Mouse (Mus musculus) Patski (cell line): ENCODE results near the gene Csrnp2. TPM values are rescaled to one million over a fixed set of nuclear protein-coding genes. Genes with fewer than 3 reads are reported as not detected.
"Not testable (repeated sequence)": the region's sequence is repeated elsewhere in the genome, so short reads cannot be mapped to it uniquely, and the experiment has no call there.

ENCODE experiments used
- ATAC-seq: fragments of 100-300 bp; one replicate; pipeline ENCODE4 v1.8.0; 2021
- CTCF ChIA-PET: fragments of 350-600 bp; sonication (Branson Sonifier 250); formaldehyde crosslinking; loops from one replicate; lab custom pipeline; 2022; ENCODE audit warnings: inconsistent platforms; lab: Charles Lee
- POLR2A ChIA-PET: fragments of 350-600 bp; sonication (Branson Sonifier 250); formaldehyde crosslinking; loops from one replicate; lab custom pipeline; 2022; ENCODE audit warnings: antibody characterized with exemption, inconsistent platforms; lab: Charles Lee
- DNase-seq: peaks from one replicate; pipeline ENCODE4 v3.0.0-alpha.2; 2011; ENCODE audit warnings: low read depth, low spot score
- H3K27me3 ChIP-seq: fragments of 371-371 bp; one replicate; pipeline ENCODE4 v1.5.1; 2021
- CTCF ChIP-seq: fragments of 100-300 bp; IDR thresholded peaks from one replicate; pipeline ENCODE4 v1.5.1; 2021
- in situ Hi-C: fragments of 300-500 bp; cut with MboI; formaldehyde crosslinking; loops from 3 replicates; pipeline ENCODE4 v1.11.1; 2018; ENCODE audit warnings: low pct_unique_long_range_greater_than_20kb, mixed read lengths
- polyA plus RNA-seq: library from polyadenylated mRNA; unstranded; gene quantifications from one replicate; pipeline ENCODE4 v1.2.3, GENCODE M21; 2021

Gene Csrnp2
- polyA plus RNA-seq, result 13.7 TPM

DNA sequence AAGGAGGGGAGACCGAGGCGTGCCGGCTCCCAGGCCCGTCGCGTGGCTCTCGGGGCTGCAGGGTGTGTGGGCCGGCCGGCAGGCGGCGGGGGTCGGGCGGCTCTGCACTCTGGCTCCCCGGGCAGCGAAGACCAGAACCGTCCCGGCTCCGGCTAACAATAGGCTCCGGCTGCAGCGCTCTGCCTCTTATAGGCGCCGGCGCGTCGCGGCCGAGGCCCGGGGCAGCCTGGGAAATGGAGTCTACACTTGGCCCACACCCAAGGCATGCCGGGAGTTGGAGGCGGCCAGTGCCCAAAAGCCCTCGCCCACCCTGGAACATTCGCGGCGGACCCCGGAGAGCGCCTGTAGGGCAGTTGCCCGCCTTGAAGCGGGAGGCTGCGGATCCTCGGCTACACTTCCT lies at the start of gene Csrnp2:
Gene Csrnp2, minus strand, starts transcription at position 387 of the 400 bp plus-strand sequence.
- H3K27me3 ChIP-seq, result no peaks in the 10 kb centered on the region
- DNase-seq, result no peak
- in situ Hi-C loops, result no loop called here
- ChIA-PET POLR2A (interaction anchor here (0.6 to 1.3 kb wide), 4 partner anchors 10 to 30 kb away, joined by 3 to 5 read pairs (median 4); partner anchors contain the start of gene Letmd1), CTCF (no interaction called here)
- no peak for TF ChIP-seq CTCF
- peak; percentile 79 for ATAC-seq

DNA sequence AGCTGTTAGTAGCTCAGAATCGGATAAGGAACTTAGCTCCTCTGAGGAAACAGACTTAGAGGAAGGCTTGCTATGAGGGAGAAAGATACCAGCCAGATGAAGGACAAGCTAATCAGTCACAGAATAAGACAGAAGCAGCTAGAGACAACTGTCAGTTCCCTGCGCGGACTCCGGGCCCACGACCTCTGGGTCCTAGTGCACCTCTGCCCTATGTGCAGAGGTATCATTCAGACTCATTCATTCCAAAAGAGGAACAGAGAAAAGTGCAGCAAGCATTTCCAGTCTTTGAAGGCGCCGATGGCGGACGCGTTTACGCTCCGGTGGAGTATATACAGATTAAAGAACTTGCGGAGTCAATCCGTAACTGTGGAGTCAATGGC lies 48.4 kb upstream of the Csrnp2 start:
- H3K27me3 ChIP-seq, ATAC-seq, POLR2A ChIA-PET, CTCF ChIA-PET, DNase-seq, in situ Hi-C loops: not testable (repeated sequence)

DNA sequence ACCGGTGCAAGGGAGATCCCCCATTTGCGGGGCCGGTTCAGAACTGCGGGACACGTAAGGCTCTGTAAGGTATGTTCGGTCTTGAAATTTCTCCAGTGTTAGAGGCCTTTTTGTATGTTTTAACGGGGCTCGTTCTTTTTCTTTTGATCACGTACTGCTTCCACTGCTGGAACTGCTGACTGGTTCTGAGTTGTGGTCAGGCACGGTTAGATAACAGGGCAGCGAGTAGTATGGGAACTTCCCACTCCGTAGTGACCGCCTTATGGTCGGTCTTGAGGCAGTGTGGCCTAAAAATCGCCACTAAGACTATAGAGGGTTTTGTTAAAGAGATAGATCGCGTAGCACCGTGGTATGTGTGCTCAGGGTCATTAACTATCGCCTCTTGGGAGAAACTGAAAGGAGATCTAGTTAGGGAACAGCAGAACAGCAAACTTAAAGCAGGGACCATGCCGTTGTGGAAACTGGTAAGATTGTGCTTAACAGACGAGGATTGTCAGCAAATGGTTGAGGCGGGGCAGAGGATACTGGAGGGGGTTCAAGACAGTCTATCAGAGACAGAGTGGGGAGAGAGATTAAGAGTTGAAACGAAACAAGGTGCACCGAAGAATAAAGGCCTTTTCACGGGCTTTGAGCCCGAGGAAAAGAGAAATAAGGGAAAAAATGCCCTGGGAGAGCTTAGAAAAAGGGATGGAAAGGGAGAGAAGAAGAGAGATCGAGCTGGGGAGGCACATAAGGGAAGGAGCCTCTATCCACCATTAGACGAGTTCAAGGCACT lies 47.8 kb upstream of the Csrnp2 start:
- in situ Hi-C loops, CTCF ChIA-PET, POLR2A ChIA-PET, DNase-seq, H3K27me3 ChIP-seq, ATAC-seq: not testable (repeated sequence)

DNA sequence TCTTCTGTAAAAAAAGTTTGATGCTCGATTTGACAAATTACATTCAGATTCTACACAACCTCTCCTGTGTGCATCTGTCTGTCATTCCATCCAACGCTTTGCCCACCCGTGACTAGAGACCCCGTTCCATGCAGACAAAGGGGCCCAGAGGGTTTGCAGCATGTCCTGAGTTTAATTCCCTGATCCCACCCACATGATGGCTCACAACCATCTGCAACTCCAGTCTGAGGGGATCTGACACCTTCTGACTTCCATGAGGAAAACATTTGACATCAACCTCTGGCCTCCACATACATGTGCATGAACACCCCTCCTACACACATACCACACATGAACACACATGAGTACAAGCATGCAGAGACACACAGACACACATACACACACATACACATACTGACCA lies 46.1 kb upstream of the Csrnp2 start:
- CTCF ChIA-PET, result no interaction called here
- DNase-seq, result no peak
- in situ Hi-C loops, result no loop called here
- ATAC-seq, result no peak
- POLR2A ChIA-PET, result interaction anchor here (0.8 kb wide), 1 partner anchor 9 kb away, joined by 3 read pairs; no protein-coding TSS in a partner anchor
- H3K27me3 ChIP-seq, result no peaks in the 10 kb centered on the region
- TF ChIP-seq CTCF, result no peak

DNA sequence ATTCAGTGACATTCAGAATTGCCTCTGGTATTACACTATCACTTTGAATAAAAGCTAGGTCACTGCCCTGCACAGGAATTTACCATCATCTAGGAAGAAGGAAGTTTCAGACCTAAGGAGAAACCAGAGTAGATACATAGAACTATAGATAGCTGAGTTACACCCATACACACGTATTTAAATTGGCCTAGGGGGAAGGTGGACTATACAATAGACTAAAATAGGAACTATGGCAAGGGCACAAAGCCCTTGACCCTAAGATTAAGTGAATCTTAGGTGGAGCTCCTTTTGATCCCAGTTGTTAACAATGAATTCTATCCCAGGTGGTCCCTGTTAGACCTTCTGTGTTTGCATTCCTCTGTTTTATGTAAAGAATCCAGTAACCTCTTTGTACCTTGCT lies 45.7 kb upstream of the Csrnp2 start:
- ATAC-seq, POLR2A ChIA-PET, in situ Hi-C loops, CTCF ChIA-PET, DNase-seq, H3K27me3 ChIP-seq: not testable (repeated sequence)

DNA sequence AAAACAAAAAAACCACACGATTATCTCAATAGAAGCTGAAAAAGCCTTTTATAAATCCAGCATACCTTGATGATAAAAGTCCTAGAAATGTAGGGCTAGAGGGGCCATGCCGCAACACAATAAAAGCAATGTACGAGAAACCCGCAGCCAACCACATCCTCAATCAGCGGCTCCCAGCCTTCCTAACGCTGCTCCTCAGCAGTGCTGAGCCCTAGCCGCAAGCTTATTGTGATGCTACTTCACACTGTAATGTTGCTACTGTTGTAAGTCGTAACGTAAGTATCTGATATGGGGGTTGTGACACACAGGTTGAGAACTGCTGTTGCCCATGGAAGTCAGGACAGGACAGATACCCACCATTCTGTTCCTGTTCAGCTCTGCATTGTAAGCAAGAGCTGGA lies 44.1 kb upstream of the Csrnp2 start:
- no peak for TF ChIP-seq CTCF
- no peaks in the 10 kb centered on the region for H3K27me3 ChIP-seq
- in situ Hi-C loops, result no loop called here
- DNase-seq (no peak), ATAC-seq (no peak)
- POLR2A ChIA-PET, result interaction anchor here (1.9 kb wide), 1 partner anchor 76 kb away, joined by 13 read pairs; the partner anchor contains the start of gene Dazap2
- CTCF ChIA-PET, result interaction anchor here (1.1 to 2.4 kb wide), 6 partner anchors 11 to 73 kb away, joined by 3 to 17 read pairs (median 5); no protein-coding TSS in a partner anchor

DNA sequence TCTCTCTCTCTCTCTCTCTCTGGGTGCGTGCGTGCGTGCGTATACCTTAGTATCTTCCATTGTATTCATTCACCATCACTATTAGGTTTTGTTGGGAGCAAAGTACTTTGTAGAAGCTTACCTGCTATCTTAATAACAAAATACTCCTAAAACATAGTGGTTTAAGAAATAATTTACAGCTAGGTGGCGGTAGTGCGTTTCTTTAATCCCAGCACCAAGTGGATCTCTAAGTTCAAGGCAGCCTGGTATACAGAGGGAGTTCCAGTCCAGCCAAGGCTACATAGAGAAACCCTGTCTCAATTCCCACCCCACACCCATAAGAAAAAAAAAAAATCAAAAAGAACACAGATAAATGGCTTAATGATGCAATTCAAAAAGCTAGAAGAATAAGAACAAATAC lies 42.6 kb upstream of the Csrnp2 start:
- ATAC-seq, result no peak
- H3K27me3 ChIP-seq, result no peaks in the 10 kb centered on the region
- no peak for DNase-seq
- in situ Hi-C loops, result no loop called here
- peak; percentile 51 for TF ChIP-seq CTCF
- POLR2A ChIA-PET, result interaction anchor here (0.6 to 1.9 kb wide), 4 partner anchors 11 to 289 kb away, joined by 3 to 13 read pairs (median 5); partner anchors contain the start of gene Dazap2
- CTCF ChIA-PET, result interaction anchor here (0.6 to 2.4 kb wide), 15 partner anchors 10 to 145 kb away, joined by 3 to 17 read pairs (median 4); partner anchors contain the start of gene Dazap2

DNA sequence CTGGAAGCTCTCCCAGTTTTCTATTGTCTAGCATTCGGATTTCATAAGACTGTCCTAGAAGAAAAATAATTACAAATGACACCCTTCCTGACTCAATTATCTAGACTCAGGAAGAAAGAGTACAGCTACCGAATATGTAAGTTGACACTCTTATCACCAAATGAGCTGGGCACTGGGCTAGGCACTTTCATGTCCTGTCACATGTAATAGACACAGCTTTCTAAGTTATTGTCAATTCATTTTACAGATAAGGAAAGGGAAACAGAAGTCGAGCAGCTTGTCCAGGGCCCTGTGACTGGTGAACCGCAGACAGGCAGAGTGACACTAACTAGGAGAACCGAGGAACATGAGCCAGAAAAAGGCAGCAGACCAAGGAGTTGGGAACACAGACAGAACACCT lies 32.6 kb upstream of the Csrnp2 start:
- no peak for TF ChIP-seq CTCF
- in situ Hi-C loops, result no loop called here
- POLR2A ChIA-PET, result interaction anchor here (0.6 kb wide), 1 partner anchor 24 kb away, joined by 3 read pairs; no protein-coding TSS in a partner anchor
- no peak for ATAC-seq
- no peaks in the 10 kb centered on the region for H3K27me3 ChIP-seq
- DNase-seq, result no peak
- CTCF ChIA-PET, result interaction anchor here (1.0 to 3.7 kb wide), 4 partner anchors 8 to 125 kb away, joined by 3 to 17 read pairs (median 4); no protein-coding TSS in a partner anchor

DNA sequence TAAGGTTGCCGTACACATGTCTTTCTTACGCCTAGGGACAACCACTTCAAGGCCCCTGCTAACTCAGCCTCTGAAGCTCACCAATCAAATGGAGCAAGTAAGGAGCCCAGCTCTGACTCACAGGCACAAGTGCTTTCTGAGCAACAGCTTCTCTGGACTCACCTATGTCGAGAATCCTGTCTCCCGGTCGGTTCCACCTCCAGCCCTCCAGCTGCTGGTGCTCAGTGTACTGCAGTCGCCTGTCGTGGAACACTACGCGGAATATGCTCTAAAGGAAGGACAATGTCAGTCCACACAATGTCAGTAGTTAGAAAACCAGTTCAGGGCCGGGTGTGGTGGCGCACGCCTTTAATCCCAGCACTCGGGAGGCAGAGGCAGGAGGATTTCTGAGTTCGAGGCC lies 30.1 kb upstream of the Csrnp2 start:
- DNase-seq (no peak), ATAC-seq (no peak)
- CTCF ChIA-PET, result interaction anchor here (1.2 kb wide), 1 partner anchor 57 kb away, joined by 3 read pairs; no protein-coding TSS in a partner anchor
- in situ Hi-C loops, result no loop called here
- H3K27me3 ChIP-seq, result no peaks in the 10 kb centered on the region
- TF ChIP-seq CTCF, result no peak
- POLR2A ChIA-PET, result interaction anchor here (0.6 kb wide), 1 partner anchor 78 kb away, joined by 3 read pairs; no protein-coding TSS in a partner anchor

DNA sequence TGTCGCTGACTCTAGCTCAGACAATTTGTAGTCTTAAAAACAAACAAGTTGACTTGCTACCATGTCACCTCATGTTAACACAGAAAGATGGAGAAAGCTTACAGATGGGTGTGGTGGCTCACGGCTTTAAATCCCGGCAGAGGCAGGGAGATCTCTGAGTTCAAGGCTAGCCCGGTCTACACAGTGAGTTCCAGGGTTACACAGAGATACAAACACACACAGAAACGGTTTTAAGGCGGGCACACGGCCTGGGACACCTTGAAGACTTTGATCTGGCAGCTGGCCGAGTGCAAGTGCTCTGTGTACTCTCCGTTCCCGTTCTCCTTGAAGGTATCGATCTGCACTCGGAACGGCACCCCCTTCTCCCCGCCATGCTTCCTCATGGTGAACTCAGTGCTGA lies 25.0 kb upstream of the Csrnp2 start:
- ChIA-PET POLR2A (no interaction called here), CTCF (interaction anchor here (1.0 to 1.5 kb wide), 4 partner anchors 8 to 56 kb away, joined by 3 to 5 read pairs (median 4); no protein-coding TSS in a partner anchor)
- no peak for TF ChIP-seq CTCF
- DNase-seq (no peak), ATAC-seq (no peak)
- H3K27me3 ChIP-seq, result no peaks in the 10 kb centered on the region
- in situ Hi-C loops, result no loop called here

DNA sequence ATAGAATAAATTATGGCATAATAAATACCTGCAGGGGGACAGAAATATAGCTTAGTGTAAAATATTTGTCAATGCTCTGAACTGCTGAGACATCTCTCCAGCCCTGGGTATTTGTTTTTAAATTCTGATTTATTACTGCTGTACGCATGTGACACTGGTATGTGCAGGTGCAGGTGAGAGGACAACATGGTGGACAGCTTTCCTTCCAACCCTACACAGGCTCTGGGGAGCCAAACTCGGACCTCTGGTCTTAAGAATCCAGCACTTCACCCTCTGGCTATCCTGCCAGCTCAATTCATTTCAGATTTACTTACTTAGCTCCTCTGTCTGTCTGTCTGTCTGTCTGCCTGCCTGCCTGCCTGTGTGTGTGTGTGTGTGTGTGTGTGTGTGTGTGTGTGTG lies 19.8 kb upstream of the Csrnp2 start:
- ATAC-seq (no peak), DNase-seq (no peak)
- in situ Hi-C loops, result no loop called here
- H3K27me3 ChIP-seq, result no peaks in the 10 kb centered on the region
- POLR2A ChIA-PET, result interaction anchor here (0.6 kb wide), 1 partner anchor 76 kb away, joined by 6 read pairs; no protein-coding TSS in a partner anchor
- CTCF ChIA-PET, result no interaction called here
- TF ChIP-seq CTCF, result no peak
